Mouse (Mus musculus) embryonic facial prominence, embryonic 13.5 days (tissue): Measurements from ENCODE around the gene Rbm33. TPM values are rescaled to one million over a fixed set of nuclear protein-coding genes. Genes with fewer than 3 reads are reported as not detected.

Source experiments
- ATAC-seq: fragments of 200-750 bp; cut with Nextera tagmentation; 2 replicates; pipeline ENCODE4 v1.8.0; 2017; ENCODE audit warnings: low read depth; ENCODE audit not compliant: insufficient number of reproducible peaks, insufficient read depth, low FRiP score, low TSS enrichment
- H3K27ac ChIP-seq: fragments of 300-500 bp; sonication (generic); 2 replicates; pipeline ENCODE4 v1.5.1; 2015; ENCODE audit warnings: moderate library complexity, mild to moderate bottlenecking, inconsistent platforms
- H3K27me3 ChIP-seq: fragments of 300-500 bp; sonication (generic); 2 replicates; pipeline ENCODE4 v1.6.1; 2015; ENCODE audit warnings: mild to moderate bottlenecking, inconsistent platforms
- H3K36me3 ChIP-seq: fragments of 300-500 bp; sonication (generic); 2 replicates; pipeline ENCODE4 v1.6.1; 2015; ENCODE audit warnings: mild to moderate bottlenecking, inconsistent platforms
- H3K4me1 ChIP-seq: fragments of 300-500 bp; sonication (generic); 2 replicates; pipeline ENCODE4 v1.6.1; 2015; ENCODE audit warnings: inconsistent platforms
- H3K4me2 ChIP-seq: fragments of 300-500 bp; sonication (generic); 2 replicates; pipeline ENCODE4 v1.6.1; 2015; ENCODE audit warnings: moderate library complexity, mild to moderate bottlenecking, inconsistent platforms
- H3K4me3 ChIP-seq: fragments of 300-500 bp; sonication (generic); 2 replicates; pipeline ENCODE4 v1.5.1; 2015; ENCODE audit warnings: mild to moderate bottlenecking, inconsistent platforms
- H3K9ac ChIP-seq: fragments of 300-500 bp; sonication (generic); 2 replicates; pipeline ENCODE4 v1.6.1; 2015; ENCODE audit warnings: mild to moderate bottlenecking, inconsistent platforms
- H3K9me3 ChIP-seq: fragments of 300-500 bp; sonication (generic); 2 replicates; pipeline ENCODE4 v1.6.1; 2016; ENCODE audit warnings: inconsistent platforms
- WGBS: fragments of 180-500 bp; shearing (Covaris S2); methylation state at CpG from one replicate; pipeline ENCODE4 v1.1.7; 2015; ENCODE audit warnings: mixed read lengths; 5-methylcytosine and 5-hydroxymethylcytosine counted together
- polyA plus RNA-seq: library from polyadenylated mRNA; unstranded; fragments of >200 nt; fragmentation: Nextera tagmentation; extraction: Ambion mirVana; gene quantifications from 2 replicates; pipeline ENCODE4 v1.2.1, GENCODE M21; 2015

Gene Rbm33
- polyA plus RNA-seq, 1 experiment from 2014 or later, result 15.2 TPM

DNA sequence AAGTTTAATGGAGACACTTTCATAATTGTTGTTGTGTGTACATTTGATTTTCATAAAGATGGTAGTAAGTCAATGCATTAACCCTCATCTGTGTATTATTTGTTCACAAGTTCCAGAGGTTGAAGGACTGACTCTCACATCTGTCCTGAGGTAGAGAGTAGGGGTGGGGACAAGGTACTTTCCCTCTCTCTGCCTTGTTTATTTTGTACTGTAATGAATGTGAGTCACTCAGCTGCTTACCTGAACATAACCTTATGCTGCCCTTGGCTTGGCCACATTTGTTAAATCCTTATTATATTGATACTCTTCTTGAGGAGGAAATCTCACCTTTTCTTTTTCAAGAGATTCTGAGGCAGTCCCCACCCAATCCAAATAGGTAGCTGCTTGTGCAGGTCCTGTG lies 99.1 kb downstream of the Rbm33 start:
- no peak for ATAC-seq
- no peaks in the 10 kb centered on the region for H3K27me3 ChIP-seq
- H3K4me3 ChIP-seq, result no peak overlapping the region
- peaks cover 91% of the 10 kb centered on the region for H3K36me3 ChIP-seq
- H3K9ac ChIP-seq, result no peak overlapping the region
- no peak overlapping the region for H3K4me2 ChIP-seq
- no peak overlapping the region for H3K27ac ChIP-seq
- no peaks in the 10 kb centered on the region for H3K4me1 ChIP-seq
- no peaks in the 10 kb centered on the region for H3K9me3 ChIP-seq

DNA sequence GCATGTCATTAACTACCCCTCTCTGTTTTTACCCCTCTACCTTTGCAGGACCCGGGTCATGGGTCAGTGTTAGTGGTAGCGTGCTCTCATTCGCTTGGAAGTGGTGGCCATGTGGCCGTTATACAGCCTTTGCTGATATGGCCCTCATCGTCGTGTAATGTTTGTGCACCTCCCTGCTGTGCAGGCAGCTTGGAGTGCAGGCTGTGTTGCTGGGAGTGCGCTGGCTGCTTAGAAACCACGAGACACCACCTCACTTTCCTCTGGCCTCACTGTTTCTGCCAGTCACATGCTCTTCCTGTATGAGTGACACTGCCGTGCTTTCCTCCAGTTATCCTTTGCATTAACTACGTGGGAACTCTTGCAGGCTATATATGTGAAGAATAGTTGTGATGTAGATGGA lies 101.8 kb downstream of the Rbm33 start:
- Histone ChIP-seq H3K36me3 (peaks cover 64% of the 10 kb centered on the region), H3K9me3 (no peaks in the 10 kb centered on the region), H3K9ac (no peak overlapping the region), H3K4me1 (no peaks in the 10 kb centered on the region), H3K4me2 (no peak overlapping the region), H3K27ac (no peak overlapping the region), H3K27me3 (no peaks in the 10 kb centered on the region), H3K4me3 (no peak overlapping the region)
- ATAC-seq, result no peak
- WGBS, result 87% methylated on average over 10 of the region's 10 CpGs

DNA sequence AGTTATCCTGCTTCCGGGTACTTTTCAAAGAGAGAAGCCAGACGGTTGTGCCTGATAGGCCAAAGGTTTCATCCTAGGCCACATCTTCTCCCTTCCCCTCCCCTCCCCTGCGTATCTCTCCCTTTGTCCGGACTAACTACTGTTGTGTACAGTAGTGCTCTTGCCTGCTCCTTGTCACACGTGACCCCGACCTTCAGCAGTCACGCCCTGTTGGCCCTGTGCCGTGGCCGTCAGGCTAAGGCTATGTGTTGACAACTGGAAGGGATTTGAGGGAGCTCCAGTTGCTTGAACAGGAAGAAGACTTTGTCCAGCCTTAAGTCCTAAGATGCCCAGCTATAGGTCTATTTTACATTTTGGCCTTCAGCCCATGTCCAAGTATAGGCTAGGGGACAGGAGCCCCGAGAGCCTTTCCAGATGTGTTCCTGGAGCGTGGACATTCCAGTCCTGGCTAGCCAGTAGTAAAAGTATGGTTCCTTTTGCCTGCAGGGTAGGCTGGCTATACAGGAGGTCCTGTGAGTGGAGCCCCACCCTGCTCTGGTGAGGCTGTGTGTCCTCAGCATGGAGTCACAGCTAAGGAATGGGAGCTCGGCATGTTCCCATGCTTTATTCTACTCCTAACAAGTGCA lies 102.8 kb downstream of the Rbm33 start:
- peaks cover 53% of the 10 kb centered on the region for H3K36me3 ChIP-seq
- no peak overlapping the region for H3K9ac ChIP-seq
- no peak overlapping the region for H3K4me2 ChIP-seq
- H3K4me1 ChIP-seq, result no peaks in the 10 kb centered on the region
- 89% methylated on average over 12 of the region's 12 CpGs for WGBS
- no peak for ATAC-seq
- no peaks in the 10 kb centered on the region for H3K9me3 ChIP-seq
- H3K4me3 ChIP-seq, result no peak overlapping the region
- H3K27me3 ChIP-seq, result no peaks in the 10 kb centered on the region
- H3K27ac ChIP-seq, result no peak overlapping the region

DNA sequence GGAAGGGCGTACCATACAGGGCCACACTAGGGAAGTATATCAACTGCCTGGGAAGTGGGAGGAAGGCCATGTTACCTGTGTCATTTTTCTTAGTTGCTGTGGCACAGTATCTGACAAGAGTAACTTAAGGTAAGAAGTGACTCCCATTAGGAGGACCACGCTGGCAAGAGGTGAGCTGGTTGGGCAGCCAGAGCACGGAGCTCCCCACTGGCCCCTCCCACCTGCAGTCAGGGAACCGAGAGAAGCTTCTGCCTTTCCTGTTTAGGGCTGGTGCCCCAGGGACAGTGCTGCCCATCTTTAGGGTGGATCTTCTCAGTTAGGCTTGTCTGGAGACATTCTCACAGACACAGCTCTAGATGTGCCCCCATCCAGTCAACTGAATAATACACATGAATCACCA lies 106.9 kb downstream of the Rbm33 start:
- Histone ChIP-seq H3K9ac (no peak overlapping the region), H3K36me3 (peaks cover 17% of the 10 kb centered on the region), H3K9me3 (no peaks in the 10 kb centered on the region), H3K27me3 (no peaks in the 10 kb centered on the region), H3K4me1 (no peaks in the 10 kb centered on the region), H3K27ac (no peak overlapping the region), H3K4me2 (no peak overlapping the region), H3K4me3 (no peak overlapping the region)
- WGBS, result 63% methylated on average over 4 of the region's 4 CpGs
- ATAC-seq, result no peak

DNA sequence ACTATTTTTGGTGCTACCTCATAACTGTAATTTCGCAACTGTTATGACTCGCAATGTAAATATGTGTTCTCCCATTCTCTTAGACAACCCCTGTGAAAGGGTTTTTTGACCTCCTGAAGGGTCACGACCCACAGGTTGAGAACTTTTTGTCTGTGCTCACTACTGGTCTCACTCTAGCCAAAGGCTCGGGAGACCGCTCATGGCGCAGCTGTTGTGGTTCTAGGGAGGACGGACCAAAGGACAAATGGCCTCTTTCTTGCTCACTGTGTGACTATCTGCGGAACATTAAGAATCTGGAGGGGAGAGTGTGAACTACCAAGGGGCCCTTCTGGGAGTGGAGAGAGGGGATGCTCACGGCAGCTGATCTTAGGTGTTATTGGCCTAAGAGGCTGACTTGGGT lies 109.0 kb downstream of the Rbm33 start:
- no peak for ATAC-seq
- no peaks in the 10 kb centered on the region for H3K36me3 ChIP-seq
- H3K4me2 ChIP-seq, result no peak overlapping the region
- no peak overlapping the region for H3K9ac ChIP-seq
- no peak overlapping the region for H3K27ac ChIP-seq
- no peak overlapping the region for H3K4me3 ChIP-seq
- WGBS, result 92% methylated on average over 9 of the region's 9 CpGs
- H3K4me1 ChIP-seq, result no peaks in the 10 kb centered on the region
- H3K27me3 ChIP-seq, result no peaks in the 10 kb centered on the region
- no peaks in the 10 kb centered on the region for H3K9me3 ChIP-seq

DNA sequence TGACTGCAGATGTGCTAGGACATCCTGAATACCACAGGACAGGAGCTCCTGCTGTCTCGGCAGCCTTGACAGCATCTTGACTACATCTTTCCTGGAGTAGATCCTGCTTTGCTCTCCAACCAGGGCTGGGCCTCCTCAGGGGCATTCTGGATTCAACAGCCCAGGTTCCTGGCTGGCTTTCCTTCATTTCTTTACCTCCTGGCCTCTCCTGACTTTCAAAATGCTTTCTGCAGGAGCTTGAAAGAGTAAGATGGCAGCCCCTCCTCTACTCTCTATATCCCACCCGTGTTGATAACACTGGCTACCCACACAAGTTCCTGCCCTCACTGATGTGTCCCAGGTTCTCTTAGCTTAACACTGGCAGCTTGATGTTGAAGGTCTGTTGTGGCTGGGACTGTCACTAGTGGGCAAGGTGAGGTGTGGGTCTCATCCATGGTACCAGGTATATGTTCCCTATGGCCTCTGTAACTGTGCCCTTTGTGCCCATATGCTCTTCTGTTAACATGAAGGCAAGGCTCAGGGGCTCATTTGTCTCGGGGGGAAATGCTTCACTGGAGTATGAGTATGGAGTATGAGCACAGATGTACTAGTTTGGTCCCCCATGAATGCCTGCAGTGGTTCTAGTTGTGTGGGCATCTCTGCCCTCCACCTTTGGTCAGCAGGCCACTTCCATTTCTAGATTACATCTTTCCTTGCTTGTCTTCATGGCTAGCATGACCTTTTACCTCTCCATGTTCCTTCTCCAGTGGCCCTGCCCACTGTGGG lies 133.4 kb downstream of the Rbm33 start:
- H3K4me1 ChIP-seq, result no peaks in the 10 kb centered on the region
- WGBS, result 57% methylated on average over 3 of the region's 3 CpGs
- H3K27ac ChIP-seq, result no peak overlapping the region
- H3K4me2 ChIP-seq, result no peak overlapping the region
- no peaks in the 10 kb centered on the region for H3K36me3 ChIP-seq
- peaks cover 33% of the 10 kb centered on the region for H3K27me3 ChIP-seq
- H3K4me3 ChIP-seq, result no peak overlapping the region
- H3K9me3 ChIP-seq, result no peaks in the 10 kb centered on the region
- ATAC-seq, result no peak
- no peak overlapping the region for H3K9ac ChIP-seq

DNA sequence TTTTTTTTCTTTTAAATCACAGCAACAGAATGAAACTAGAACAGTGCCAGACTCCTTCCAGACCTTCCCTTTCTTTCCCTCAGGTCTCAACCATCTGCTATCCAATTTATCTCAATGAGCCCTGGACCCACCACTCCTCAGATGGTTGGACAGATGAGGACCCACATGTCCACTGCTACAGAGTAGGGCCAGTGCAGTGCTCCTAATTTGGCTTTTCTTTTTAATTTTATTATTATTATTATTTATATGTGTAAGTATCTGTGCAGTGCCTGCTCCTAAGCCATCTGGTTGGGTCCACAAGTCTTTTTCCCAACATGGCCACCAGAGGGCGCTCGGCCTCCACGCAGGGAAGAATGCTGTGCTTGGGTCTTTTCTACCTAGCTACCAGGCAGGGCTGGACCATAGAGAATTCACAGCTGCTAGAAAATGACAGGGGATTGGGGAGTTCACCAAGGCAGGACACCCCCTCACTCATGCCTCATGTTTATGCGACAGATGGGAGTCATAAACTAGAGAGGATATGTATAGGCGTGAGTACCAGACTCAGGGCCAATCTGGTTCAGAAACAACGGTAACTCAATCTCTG lies 134.2 kb downstream of the Rbm33 start:
- 0 out of 2 replicates have a peak, but pooled peaks have one; percentile 43 for ATAC-seq
- WGBS, result 27% methylated on average over 6 of the region's 6 CpGs
- H3K4me1 ChIP-seq, result no peaks in the 10 kb centered on the region

DNA sequence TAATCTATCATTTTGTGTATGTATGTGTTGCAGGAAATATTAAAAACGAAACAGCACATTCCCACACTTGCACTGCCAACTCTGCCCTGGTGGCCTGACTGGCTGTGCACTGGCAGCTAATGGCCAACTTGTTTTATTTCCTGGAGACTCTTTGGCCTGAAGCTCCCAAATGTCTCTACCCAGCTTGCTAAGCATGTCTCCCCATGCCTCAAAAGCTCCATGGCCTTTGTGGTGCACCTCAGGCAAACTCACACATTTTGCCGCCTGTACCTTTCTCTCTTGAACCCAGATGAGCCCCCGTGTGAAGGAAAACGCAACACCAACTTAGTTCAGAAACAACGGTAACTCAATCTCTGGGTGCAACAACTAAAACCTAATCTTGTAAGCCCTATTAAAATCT lies 136.2 kb downstream of the Rbm33 start:
- ATAC-seq, result no peak
- Histone ChIP-seq H3K9ac (no peak overlapping the region), H3K4me2 (no peak overlapping the region), H3K27ac (no peak overlapping the region), H3K27me3 (peaks cover 59% of the 10 kb centered on the region), H3K36me3 (no peaks in the 10 kb centered on the region), H3K4me3 (no peak overlapping the region), H3K4me1 (peaks cover 5% of the 10 kb centered on the region), H3K9me3 (no peaks in the 10 kb centered on the region)
- WGBS, result 76% methylated on average over 5 of the region's 5 CpGs

More for the DNA sequence above, 134.2 kb downstream of the Rbm33 start:
- Histone ChIP-seq H3K27me3 (peaks cover 41% of the 10 kb centered on the region), H3K36me3 (no peaks in the 10 kb centered on the region), H3K9me3 (no peaks in the 10 kb centered on the region), H3K27ac (no peak overlapping the region), H3K4me3 (no peak overlapping the region), H3K4me2 (no peak overlapping the region), H3K9ac (no peak overlapping the region)

DNA sequence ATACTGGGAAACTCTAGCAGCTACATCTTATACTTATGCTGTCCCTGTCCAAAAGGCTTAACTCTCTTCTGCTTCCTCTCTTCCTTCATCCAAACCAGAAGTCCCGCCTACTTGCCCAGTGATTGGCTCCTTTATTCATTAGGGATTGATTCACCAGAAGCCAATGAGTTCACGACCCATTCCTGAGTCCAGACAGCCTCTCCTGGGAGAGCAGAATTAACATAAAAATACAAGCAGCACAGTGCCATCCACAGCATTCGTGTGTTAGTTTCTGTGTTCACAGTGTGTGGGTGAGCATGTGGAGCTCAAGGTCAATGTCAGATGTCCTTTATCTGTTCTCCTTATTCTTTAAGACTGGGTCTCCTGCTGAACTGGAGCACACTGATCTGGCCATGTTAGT lies 136.6 kb downstream of the Rbm33 start:
- H3K4me3 ChIP-seq, result no peak overlapping the region
- no peaks in the 10 kb centered on the region for H3K36me3 ChIP-seq
- peaks cover 63% of the 10 kb centered on the region for H3K27me3 ChIP-seq
- 35% methylated on average over 3 of the region's 3 CpGs for WGBS
- peaks cover 9% of the 10 kb centered on the region for H3K4me1 ChIP-seq
- no peak for ATAC-seq
- no peak overlapping the region for H3K27ac ChIP-seq
- no peak overlapping the region for H3K9ac ChIP-seq
- no peak overlapping the region for H3K4me2 ChIP-seq
- H3K9me3 ChIP-seq, result no peaks in the 10 kb centered on the region

DNA sequence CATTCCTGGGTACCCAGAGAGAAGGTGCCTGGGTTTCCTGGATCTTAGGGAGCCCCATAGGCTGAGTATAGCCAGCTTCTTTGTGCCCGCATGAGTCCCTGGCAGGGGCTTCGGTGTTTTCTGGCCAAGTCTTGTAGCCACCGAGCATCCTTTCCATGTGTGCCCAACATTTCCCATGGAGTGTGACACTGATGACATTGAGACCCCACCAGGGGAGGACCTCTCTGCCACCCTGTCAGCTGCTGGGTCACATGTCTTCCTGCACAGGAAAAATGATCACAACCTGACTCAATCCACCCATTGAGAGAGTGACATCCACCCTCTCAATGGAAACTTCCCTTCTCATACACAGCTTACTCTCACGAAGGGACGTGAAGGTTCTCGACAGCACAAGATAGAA lies 137.6 kb downstream of the Rbm33 start:
- H3K4me3 ChIP-seq, result no peak overlapping the region
- no peak for ATAC-seq
- H3K4me1 ChIP-seq, result peaks cover 15% of the 10 kb centered on the region
- H3K27ac ChIP-seq, result no peak overlapping the region
- no peaks in the 10 kb centered on the region for H3K36me3 ChIP-seq
- H3K27me3 ChIP-seq, result peaks cover 74% of the 10 kb centered on the region
- no peak overlapping the region for H3K4me2 ChIP-seq
- no peaks in the 10 kb centered on the region for H3K9me3 ChIP-seq
- WGBS, result 94% methylated on average over 6 of the region's 6 CpGs
- H3K9ac ChIP-seq, result no peak overlapping the region

DNA sequence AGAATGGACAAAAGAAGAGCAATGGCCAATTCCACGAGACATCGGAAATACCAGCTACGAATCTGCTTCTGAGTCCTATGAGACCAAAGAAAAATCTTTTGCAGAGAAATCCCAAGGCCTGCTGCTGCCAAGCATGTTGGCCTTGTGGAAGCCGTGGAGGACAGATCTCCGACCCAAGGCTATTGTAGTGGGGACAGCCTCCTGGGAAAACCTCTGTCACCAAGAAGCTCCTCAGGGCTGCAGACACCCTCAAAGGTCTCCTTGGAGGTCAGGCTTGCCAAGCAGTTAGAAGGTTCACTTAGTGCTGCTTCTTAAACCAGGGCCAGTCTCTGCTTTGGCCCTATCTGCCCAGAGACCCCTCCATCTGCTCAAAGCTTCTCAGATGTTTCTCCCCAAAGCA lies 138.8 kb downstream of the Rbm33 start:
- H3K27me3 ChIP-seq, result peaks cover 85% of the 10 kb centered on the region
- WGBS, result 86% methylated on average over 5 of the region's 5 CpGs

DNA sequence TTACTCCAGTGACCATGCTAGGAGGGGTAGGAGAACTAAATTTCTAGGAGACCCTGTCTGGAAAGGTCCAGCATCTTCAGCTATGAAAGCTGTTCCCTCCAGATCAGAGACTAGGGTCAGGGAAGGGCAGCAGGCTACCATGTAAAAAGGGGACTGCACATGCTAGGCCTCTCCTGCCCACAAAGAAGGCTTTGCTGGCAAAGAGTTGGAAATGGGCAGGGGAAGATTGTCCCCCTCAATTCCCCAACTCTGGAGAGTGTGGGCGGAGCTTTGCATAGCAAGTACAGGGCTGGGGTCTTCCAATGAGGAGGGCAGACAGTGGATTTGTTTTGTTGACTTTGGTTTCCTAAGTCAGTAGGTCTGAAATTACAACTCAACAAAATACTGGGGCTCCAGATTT lies 139.4 kb downstream of the Rbm33 start:
- 69% methylated on average over 1 of the region's 1 CpGs for WGBS
- Histone ChIP-seq H3K4me3 (no peak overlapping the region), H3K27ac (no peak overlapping the region), H3K9ac (no peak overlapping the region), H3K4me2 (no peak overlapping the region), H3K9me3 (no peaks in the 10 kb centered on the region), H3K4me1 (peaks cover 29% of the 10 kb centered on the region), H3K36me3 (no peaks in the 10 kb centered on the region), H3K27me3 (peaks cover 92% of the 10 kb centered on the region)
- no peak for ATAC-seq

More for the DNA sequence above, 138.8 kb downstream of the Rbm33 start:
- Histone ChIP-seq H3K36me3 (no peaks in the 10 kb centered on the region), H3K4me1 (peaks cover 27% of the 10 kb centered on the region), H3K27ac (no peak overlapping the region), H3K4me3 (no peak overlapping the region), H3K4me2 (no peak overlapping the region), H3K9me3 (no peaks in the 10 kb centered on the region), H3K9ac (no peak overlapping the region)
- no peak for ATAC-seq
